Mouse (Mus musculus) inflammation-experienced regulatory T-cells (primary cell): ENCODE measurements around the gene Hapln4. TPM values are rescaled to one million over a fixed set of nuclear protein-coding genes. Genes with fewer than 3 reads are reported as not detected.

ENCODE experiments used
- polyA plus RNA-seq, 2 experiments: library from polyadenylated mRNA; unstranded; fragments of 100-300 nt; shearing (Covaris generic); gene quantifications; one replicate each; pipeline ENCODE4 v1.2.1; 2017

Hapln4 gene
- polyA plus RNA-seq: 1 to 10 TPM in 1 of 2 experiments, under 1 TPM in 1; 0.36 to 1.0 TPM

GRCm38 (mm10) chr8:70083285-70083684 lies at the start of gene Hapln4:
Gene Hapln4, plus strand, starts transcription at chr8:70083457.

GRCm38 (mm10) chr8:70042583-70043455 lies 40.4 kb upstream of the Hapln4 start, which contains the start of the genes Mau2 and Sugp1:
Gene Mau2, minus strand, starts transcription at chr8:70042734.
Gene Sugp1, plus strand, starts transcription at chr8:70042813.

GRCm38 (mm10) chr8:70072441-70073069 lies 10.7 kb upstream of the Hapln4 start, which contains the start of gene Tm6sf2:
Gene Tm6sf2, plus strand, starts transcription at chr8:70072924.

GRCm38 (mm10) chr8:70120667-70121066 lies 37.4 kb downstream of the Hapln4 start, which contains the start of gene Ncan:
Gene Ncan, minus strand, starts transcription at chr8:70120873.

GRCm38 (mm10) chr8:70131166-70131883 lies 48.1 kb downstream of the Hapln4 start, which contains the start of gene Nr2c2ap:
Gene Nr2c2ap, plus strand, starts transcription at chr8:70131333.

GRCm38 (mm10) chr8:70139026-70139857 lies 56.0 kb downstream of the Hapln4 start, which contains the start of the genes Rfxank, Borcs8 and Mef2b:
Gene Rfxank, minus strand, starts transcription at chr8:70139154.
Gene Borcs8, plus strand, starts transcription at chr8:70139499.
Gene Mef2b, plus strand, starts transcription at chr8:70139711.

Other genes with a start within 250 kb of the Hapln4 start
- under 1 TPM in 1 of 2 experiments, not detected in 1; 0.07 TPM for gene Cilp2, start 195.8 kb upstream of the Hapln4 start, polyA plus RNA-seq
- gene Tssk6, start 181.3 kb upstream of the Hapln4 start, polyA plus RNA-seq: 1 to 10 TPM; 4.3 to 5.5 TPM
- gene Ndufa13, start 180.9 kb upstream of the Hapln4 start, polyA plus RNA-seq: 100 to 1,000 TPM; 156 to 161 TPM
- 1 to 10 TPM in 1 of 2 experiments, not detected in 1; 2.0 TPM for gene Yjefn3, start 180.7 kb upstream of the Hapln4 start, polyA plus RNA-seq
- gene Gatad2a, start 87.1 kb upstream of the Hapln4 start, polyA plus RNA-seq: 100 to 1,000 TPM; 126 to 142 TPM
- 100 to 1,000 TPM in 1 of 2 experiments, 10 to 100 TPM in 1; 97.7 to 107 TPM for gene Mau2, start 40.7 kb upstream of the Hapln4 start, polyA plus RNA-seq
- 10 to 100 TPM; 59.2 to 60.4 TPM for gene Sugp1, start 40.6 kb upstream of the Hapln4 start, polyA plus RNA-seq
- 1 to 10 TPM in 1 of 2 experiments, not detected in 1; 2.4 TPM for gene Tm6sf2, start 10.5 kb upstream of the Hapln4 start, polyA plus RNA-seq
- under 1 TPM; 0.04 to 0.65 TPM for gene Ncan, start 37.4 kb downstream of the Hapln4 start, polyA plus RNA-seq
- gene Nr2c2ap, start 47.9 kb downstream of the Hapln4 start, polyA plus RNA-seq: 10 to 100 TPM; 45.5 to 55.2 TPM
- gene Rfxank, start 55.7 kb downstream of the Hapln4 start, polyA plus RNA-seq: 10 to 100 TPM; 40.9 to 46.2 TPM
- 10 to 100 TPM; 57.6 to 64.3 TPM for gene Borcs8, start 56.0 kb downstream of the Hapln4 start, polyA plus RNA-seq
- gene Mef2b, start 56.3 kb downstream of the Hapln4 start, polyA plus RNA-seq: under 1 TPM; 0.58 to 0.80 TPM
- gene Tmem161a, start 88.9 kb downstream of the Hapln4 start, polyA plus RNA-seq: 10 to 100 TPM; 40.1 to 42.8 TPM
- 10 to 100 TPM; 11.3 to 13.4 TPM for gene Slc25a42, start 128.8 kb downstream of the Hapln4 start, polyA plus RNA-seq
- 10 to 100 TPM; 34.2 to 37.0 TPM for gene Sugp2, start 150.8 kb downstream of the Hapln4 start, polyA plus RNA-seq
- gene Armc6, start 151.0 kb downstream of the Hapln4 start, polyA plus RNA-seq: 10 to 100 TPM in 1 of 2 experiments, 1 to 10 TPM in 1; 8.5 to 10.7 TPM
- 1 to 10 TPM; 1.6 to 8.4 TPM for gene Homer3, start 199.4 kb downstream of the Hapln4 start, polyA plus RNA-seq
- gene Ddx49, start 219.0 kb downstream of the Hapln4 start, polyA plus RNA-seq: 10 to 100 TPM; 51.5 to 62.1 TPM
- gene Cope, start 219.1 kb downstream of the Hapln4 start, polyA plus RNA-seq: 100 to 1,000 TPM; 335 to 351 TPM
- under 1 TPM; 0.11 to 0.55 TPM for gene Cers1, start 232.3 kb downstream of the Hapln4 start, polyA plus RNA-seq
- gene Gdf1, start 246.4 kb downstream of the Hapln4 start, polyA plus RNA-seq: under 1 TPM; 0.51 to 0.95 TPM